22 mouse cellular contexts compared by ENCODE assay signal in genomic region chr11:60761681-60762080, GRCm38 (mm10).
"Had no signal": no experiment of that assay in that cellular context is flagged by ENCODE, and none has a peak within 500 bp of the region (broad histone marks: within the 10 kb centered on the region; RNA-seq: fewer than 3 reads in every experiment).

No protein-coding gene starts in this region.

- H3K27me3 ChIP-seq: limb, embryonic 13.5 days; liver, embryonic 12.5 days; liver, embryonic 15.5 days; lung, embryonic 15.5 days; megakaryocyte, embryonic 14.5 days; midbrain, embryonic 13.5 days; neural tube, embryonic 13.5 days; stomach, embryonic 15.5 days had no signal

- DNase-seq: kidney, adult 18-20 months; kidney, postnatal 25 days; liver; lung, adult 18-20 months; retina, postnatal 1 day; right cerebral cortex, postnatal 25 days; spleen, adult 18-20 months; thymus, adult 18-20 months; thymus, postnatal 36 days had no signal

- H3K4me3 ChIP-seq: limb, embryonic 10.5 days; limb, embryonic 13.5 days; liver, embryonic 12.5 days; liver, embryonic 15.5 days; lung, embryonic 15.5 days; megakaryocyte, embryonic 14.5 days; midbrain, embryonic 10.5 days; midbrain, embryonic 13.5 days; myocyte; neural tube, embryonic 13.5 days; stomach, embryonic 15.5 days had no signal

- H3K27ac ChIP-seq: kidney, postnatal 0 days; limb, embryonic 10.5 days; limb, embryonic 13.5 days; liver, embryonic 12.5 days; liver, embryonic 15.5 days; lung, embryonic 15.5 days; midbrain, embryonic 10.5 days; midbrain, embryonic 13.5 days; neural tube, embryonic 13.5 days; stomach, embryonic 15.5 days had no signal

- H3K4me1 ChIP-seq: limb, embryonic 10.5 days; limb, embryonic 13.5 days; liver, embryonic 12.5 days; liver, embryonic 15.5 days; lung, embryonic 15.5 days; megakaryocyte, embryonic 14.5 days; midbrain, embryonic 10.5 days; midbrain, embryonic 13.5 days; neural tube, embryonic 13.5 days; stomach, embryonic 15.5 days had no signal

- ATAC-seq: liver, embryonic 12.5 days; midbrain, embryonic 13.5 days; midbrain, embryonic 16.5 days had no signal
